ENCODE assay signal across 13 mouse cellular contexts in the genomic region with DNA sequence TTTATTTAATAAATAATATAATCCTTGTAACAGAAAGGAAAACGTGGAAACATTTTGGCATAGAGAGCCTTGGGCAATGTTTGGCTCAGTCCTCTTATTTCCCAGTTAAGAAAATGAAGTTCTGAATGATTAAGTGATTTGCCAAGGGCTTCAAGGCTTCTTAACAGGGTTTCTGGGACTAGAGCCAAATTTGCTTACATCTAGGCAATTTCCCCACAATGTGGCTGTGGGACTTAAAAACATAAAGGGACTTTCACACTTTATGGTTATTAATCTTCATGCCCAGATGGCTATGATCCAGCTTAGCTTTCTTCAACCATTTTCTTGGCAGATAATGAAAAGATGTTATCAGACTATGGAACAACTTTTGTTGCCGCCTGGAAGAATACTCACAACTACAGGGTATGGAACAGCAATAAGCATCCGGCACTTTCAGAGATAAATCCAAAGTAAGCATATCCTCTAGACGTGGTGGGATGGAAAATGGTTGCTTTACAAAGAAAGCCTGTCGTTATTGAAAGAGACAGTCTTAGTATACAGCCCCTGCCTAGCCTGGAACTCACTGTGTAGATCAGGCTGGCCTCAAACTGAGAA. TPM values are rescaled to one million over a fixed set of nuclear protein-coding genes. Genes with fewer than 3 reads are reported as not detected.
DNase-seq lines count a peak whose midpoint lies in the region; TF ChIP-seq lines count a peak whose summit lies in the region.
"Had no signal": no experiment of that assay in that cellular context is flagged by ENCODE, and none has a peak within 500 bp of the region (broad histone marks: within the 10 kb centered on the region; RNA-seq: fewer than 3 reads in every experiment).

No protein-coding gene starts in this region.

- no peak overlapping the region for H3K27ac ChIP-seq in kidney, adult 2 months (ENCODE audit: insufficient read depth, low read depth, low read length)
- no peak overlapping the region for H3K27ac ChIP-seq in MEL (ENCODE audit: control insufficient read depth, low read depth, low read length)
- H3K27ac ChIP-seq: neural tube, embryonic 12.5 days had no signal

- no peak for TF ChIP-seq POLR2A in kidney, adult 2 months (IDR thresholded peaks at IDR 0.05; ENCODE audit: low read depth, low read length)
- TF ChIP-seq POLR2A in MEL (IDR thresholded peaks at IDR 0.05; ENCODE audit: control insufficient read depth in 1 of 2, insufficient read depth in 1 of 2, low read depth in 1 of 2, low read length in 2 of 2, poor library complexity in 1 of 2): no peak

- H3K36me3 ChIP-seq in kidney, adult 2 months (ENCODE audit: control insufficient read depth, insufficient read depth, low read length): peaks cover 2% of the 10 kb centered on the region; the same call in 1 of the 2 replicates
- H3K36me3 ChIP-seq in MEL (ENCODE audit: control insufficient read depth in 1 of 2, insufficient read depth in 2 of 2, low read length in 2 of 2): peaks cover 3 to 4% of the 10 kb centered on the region in 2 experiments

- peak in 1 of 2 experiments; percentile 2; a peak in 1 of 4 replicates for TF ChIP-seq EP300 in MEL (IDR thresholded peaks at IDR 0.05; ENCODE audit: low read depth in 1 of 2, low read length in 2 of 2)

- 54% methylated on average over 5 of the region's 5 CpGs for WGBS in kidney, adult 2 months

- no peaks in the 10 kb centered on the region for H3K79me2 ChIP-seq in MEL (ENCODE audit: control insufficient read depth, insufficient read depth, low read length, poor library complexity)

- no peaks in the 10 kb centered on the region for H3K9me3 ChIP-seq in MEL (replicated peaks; ENCODE audit: insufficient read depth, low read length)
- H3K9me3 ChIP-seq: G1E; neural tube, embryonic 12.5 days had no signal

- peak; percentile 20 for DNase-seq in kidney, adult 2 months
- no peak for DNase-seq in kidney, postnatal 4 days
- DNase-seq in MEL (ENCODE audit: low read depth, low spot score) (peak; percentile 77), adipocyte (ENCODE audit: low spot score) (peak; percentile 85)
- peak; percentile 29 for DNase-seq in lung, postnatal 25 days (ENCODE audit: low spot score)
- DNase-seq in layer of hippocampus, adult 18-20 months (ENCODE audit: low spot score in 2 of 2): no peak
- DNase-seq in frontal cortex, postnatal 25 days (ENCODE audit: low spot score in 2 of 2): no peak
- DNase-seq: cerebellum, postnatal 25 days; liver, postnatal 0 days; thymus, adult 2 months had no signal

- H3K4me3 ChIP-seq in kidney, adult 2 months (ENCODE audit: insufficient read depth, low read depth, low read length): no peak overlapping the region
- no peak overlapping the region for H3K4me3 ChIP-seq in MEL (ENCODE audit: control insufficient read depth in 1 of 2, insufficient read depth in 1 of 2, low read depth in 2 of 2, low read length in 2 of 2)
- H3K4me3 ChIP-seq: erythroblast, embryonic 14.5 days; neural tube, embryonic 12.5 days had no signal

- H3K4me1 ChIP-seq in kidney, adult 2 months (ENCODE audit: control insufficient read depth, insufficient read depth, low read length): no peaks in the 10 kb centered on the region
- peaks cover 0 to 3% of the 10 kb centered on the region in 2 experiments; a peak in 2 of 4 replicates for H3K4me1 ChIP-seq in MEL (ENCODE audit: control insufficient read depth in 1 of 2, insufficient read depth in 2 of 2, low read length in 2 of 2)
- H3K4me1 ChIP-seq: neural tube, embryonic 12.5 days had no signal

- no peaks in the 10 kb centered on the region for H3K27me3 ChIP-seq in kidney, adult 2 months (replicated peaks; ENCODE audit: control insufficient read depth, insufficient read depth, low read length)
- H3K27me3 ChIP-seq in MEL (ENCODE audit: control insufficient read depth in 1 of 2, insufficient read depth in 2 of 2, low read length in 2 of 2): no peaks in the 10 kb centered on the region
- H3K27me3 ChIP-seq: neural tube, embryonic 12.5 days had no signal

- no peak overlapping the region for H3K9ac ChIP-seq in MEL (ENCODE audit: control insufficient read depth, low read depth, low read length, poor library complexity, severe bottlenecking)
- H3K9ac ChIP-seq: liver, postnatal 0 days; neural tube, embryonic 12.5 days had no signal

- TF ChIP-seq RAD21 in MEL (IDR thresholded peaks at IDR 0.05; ENCODE audit: low read depth, low read length): no peak

- TF ChIP-seq CTCF in kidney, adult 2 months (conservative IDR thresholded peaks at IDR 0.05; ENCODE audit: insufficient read depth, insufficient read length, low read depth, low read length): no peak
- TF ChIP-seq CTCF in MEL (IDR thresholded peaks at IDR 0.05 in 2 of 3, conservative IDR thresholded peaks at IDR 0.05 in 1 of 3; ENCODE audit: control insufficient read depth in 1 of 3, insufficient read depth in 1 of 3, low read depth in 2 of 3, low read length in 3 of 3, poor library complexity in 1 of 3, severe bottlenecking in 1 of 3): no peak

TF ChIP-seq in MEL, 35 proteins besides CTCF, POLR2A, EP300 and RAD21:
- TF ChIP-seq UBTF (IDR thresholded peaks at IDR 0.05; ENCODE audit: borderline replicate concordance, insufficient read depth, low read depth, low read length) (no peak), TCF12 (IDR thresholded peaks at IDR 0.05; ENCODE audit: low read depth, low read length) (no peak), ETS1 (IDR thresholded peaks at IDR 0.05; ENCODE audit: low read depth, low read length) (0 out of 2 replicates have a peak, but pooled peaks have one; percentile 19)

RNA-seq across cellular contexts. Expression of a gene that starts 31.3 kb away (rescaled TPM):
- 7.8 and 8.2 TPM in 2 replicates for polyA plus RNA-seq in kidney, adult 2 months (2012; rRNA removed)
- 7.7 and 9.6 TPM in 2 replicates for total RNA-seq in MEL (2012; rRNA removed)
- polyA plus RNA-seq in MEL (2012; ENCODE audit: insufficient read depth in 1 of 2, insufficient read length in 2 of 2, low read depth in 1 of 2, low replicate concordance in 2 of 2, missing spikeins in 1 of 2): 1 to 10 TPM in 1 of 2 experiments, not detected in 1; 7.9 TPM
- total RNA-seq in layer of hippocampus, adult 18-20 months (2021): 10 to 100 TPM; 41.1 to 43.0 TPM

RNA-seq across cellular contexts. Expression of a gene that starts 41.5 kb away (rescaled TPM):
- 4.0 and 7.2 TPM in 2 replicates for polyA plus RNA-seq in kidney, adult 2 months (2012; rRNA removed)
- 109 and 132 TPM in 2 replicates for total RNA-seq in MEL (2012; rRNA removed)
- 10 to 100 TPM in 1 of 2 experiments, not detected in 1; 36.1 TPM for polyA plus RNA-seq in MEL (2012; ENCODE audit: insufficient read depth in 1 of 2, insufficient read length in 2 of 2, low read depth in 1 of 2, low replicate concordance in 2 of 2, missing spikeins in 1 of 2)
- total RNA-seq in layer of hippocampus, adult 18-20 months (2021): 10 to 100 TPM; 14.2 to 20.1 TPM

RNA-seq across cellular contexts. Expression of a gene that starts 51.6 kb away (rescaled TPM):
- 7.2 and 9.2 TPM in 2 replicates for polyA plus RNA-seq in kidney, adult 2 months (2012; rRNA removed)
- 26.0 and 28.2 TPM in 2 replicates for total RNA-seq in MEL (2012; rRNA removed)
- polyA plus RNA-seq in MEL (2012; ENCODE audit: insufficient read depth in 1 of 2, insufficient read length in 2 of 2, low read depth in 1 of 2, low replicate concordance in 2 of 2, missing spikeins in 1 of 2): 10 to 100 TPM; 13.2 to 50.7 TPM
- total RNA-seq in layer of hippocampus, adult 18-20 months (2021): 10 to 100 TPM; 52.9 to 55.2 TPM

Comparison
In these comparisons a context has a peak if more than half of its experiments do, and no peak if none do; other contexts are left out.
1. DNase-seq: peak in kidney, adult 2 months (single experiment), MEL (single experiment), adipocyte (single experiment) and lung, postnatal 25 days (single experiment); none in kidney, postnatal 4 days (0 of 2), layer of hippocampus, adult 18-20 months (0 of 2) and frontal cortex, postnatal 25 days (0 of 2).